Mouse (Mus musculus): ENCODE measurements around the gene Dcst1. TPM values are rescaled to one million over a fixed set of nuclear protein-coding genes. Genes with fewer than 3 reads are reported as not detected.

Gene Dcst1
- total RNA-seq, 2 experiments from 2014 or later, result not detected

- no peak for ATAC-seq (replicated peaks; ENCODE audit: low FRiP score, poor library complexity, severe bottlenecking)
Observed at GRCm38 (mm10) chr3:89337062-89337720, 27.9 kb downstream of the Dcst1 start.

GRCm38 (mm10) chr3:89336529-89336928 is 28.5 kb downstream of the Dcst1 start:
- no peak for ATAC-seq (replicated peaks; ENCODE audit: low FRiP score, poor library complexity, severe bottlenecking)

GRCm38 (mm10) chr3:89333053-89333452 is 32.0 kb downstream of the Dcst1 start:
- ATAC-seq (replicated peaks; ENCODE audit: low FRiP score, poor library complexity, severe bottlenecking), result no peak

GRCm38 (mm10) chr3:89332476-89332875 is 32.6 kb downstream of the Dcst1 start:
- ATAC-seq (replicated peaks; ENCODE audit: low FRiP score, poor library complexity, severe bottlenecking), result no peak

GRCm38 (mm10) chr3:89332013-89332412 is 33.0 kb downstream of the Dcst1 start:
- ATAC-seq (replicated peaks; ENCODE audit: low FRiP score, poor library complexity, severe bottlenecking), result no peak

- ATAC-seq (replicated peaks; ENCODE audit: low FRiP score, poor library complexity, severe bottlenecking), result no peak
Observed at GRCm38 (mm10) chr3:89331561-89331960, 33.5 kb downstream of the Dcst1 start.

GRCm38 (mm10) chr3:89330948-89331347 is 34.1 kb downstream of the Dcst1 start:
- no peak for ATAC-seq (replicated peaks; ENCODE audit: low FRiP score, poor library complexity, severe bottlenecking)

GRCm38 (mm10) chr3:89330346-89330745 is 34.7 kb downstream of the Dcst1 start:
- no peak for ATAC-seq (replicated peaks; ENCODE audit: low FRiP score, poor library complexity, severe bottlenecking)

GRCm38 (mm10) chr3:89328623-89329022 is 36.4 kb downstream of the Dcst1 start:
- ATAC-seq (replicated peaks; ENCODE audit: low FRiP score, poor library complexity, severe bottlenecking), result no peak

GRCm38 (mm10) chr3:89327371-89327870 is 37.6 kb downstream of the Dcst1 start:
- ATAC-seq (replicated peaks; ENCODE audit: low FRiP score, poor library complexity, severe bottlenecking), result no peak

- ATAC-seq (replicated peaks; ENCODE audit: low FRiP score, poor library complexity, severe bottlenecking), result no peak
Observed at GRCm38 (mm10) chr3:89325882-89326281, 39.2 kb downstream of the Dcst1 start.

GRCm38 (mm10) chr3:89322514-89323165 is 42.4 kb downstream of the Dcst1 start, which contains the start of gene Efna3:
Gene Efna3 (minus strand): TSS chr3:89322965.
- ATAC-seq (replicated peaks; ENCODE audit: low FRiP score, poor library complexity, severe bottlenecking), result no peak

GRCm38 (mm10) chr3:89322131-89322500 is 42.9 kb downstream of the Dcst1 start:
- no peak for ATAC-seq (replicated peaks; ENCODE audit: low FRiP score, poor library complexity, severe bottlenecking)

GRCm38 (mm10) chr3:89321183-89322130 is 43.6 kb downstream of the Dcst1 start:
- ATAC-seq (replicated peaks; ENCODE audit: low FRiP score, poor library complexity, severe bottlenecking), result no peak

- no peak for ATAC-seq (replicated peaks; ENCODE audit: low FRiP score, poor library complexity, severe bottlenecking)
Observed at GRCm38 (mm10) chr3:89320581-89321182, 44.4 kb downstream of the Dcst1 start.

GRCm38 (mm10) chr3:89319591-89320350 is 45.3 kb downstream of the Dcst1 start:
- ATAC-seq (replicated peaks; ENCODE audit: low FRiP score, poor library complexity, severe bottlenecking), result no peak

- no peak for ATAC-seq (replicated peaks; ENCODE audit: low FRiP score, poor library complexity, severe bottlenecking)
Observed at GRCm38 (mm10) chr3:89318971-89319590, 46.0 kb downstream of the Dcst1 start.

GRCm38 (mm10) chr3:89318316-89318715 is 46.7 kb downstream of the Dcst1 start:
- no peak for ATAC-seq (replicated peaks; ENCODE audit: low FRiP score, poor library complexity, severe bottlenecking)

- no peak for ATAC-seq (replicated peaks; ENCODE audit: low FRiP score, poor library complexity, severe bottlenecking)
Observed at GRCm38 (mm10) chr3:89317246-89317645, 47.8 kb downstream of the Dcst1 start.
